Mouse (Mus musculus): ENCODE measurements around the gene Hepacam.

DNA sequence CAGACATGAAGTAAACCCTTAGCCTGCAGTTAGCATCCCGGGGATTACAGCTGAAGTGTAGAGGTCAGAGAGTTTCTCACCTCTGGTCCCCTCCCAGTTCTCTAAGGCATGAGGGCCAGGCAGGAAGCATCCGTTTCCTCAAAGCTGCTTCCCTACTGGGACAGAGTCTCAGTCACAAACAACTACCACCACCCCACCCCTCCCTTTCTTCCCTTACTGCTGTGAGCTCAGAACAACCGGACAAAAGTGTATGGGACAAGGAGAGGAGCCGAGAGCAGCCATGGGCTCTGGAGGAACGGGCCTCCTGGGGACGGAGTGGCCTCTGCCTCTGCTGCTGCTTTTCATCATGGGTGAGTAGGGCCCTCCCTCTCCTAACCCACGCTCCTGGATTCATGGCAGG lies 34.7 kb downstream of the Hepacam start, which contains the start of gene Robo4:
- TF ChIP-seq MAFK (IDR thresholded peaks at IDR 0.05; ENCODE audit: insufficient read depth, low read depth, low read length) (no peak), HCFC1 (IDR thresholded peaks at IDR 0.05; ENCODE audit: borderline replicate concordance, insufficient read depth, low read length) (no peak)
